Mouse (Mus musculus) left cerebral cortex, postnatal 25 days (tissue): ENCODE measurements around the gene Tspan31. TPM values are rescaled to one million over a fixed set of nuclear protein-coding genes. Genes with fewer than 3 reads are reported as not detected.

ENCODE experiments used
- DNase-seq, 2 experiments: peaks; one replicate each; pipeline ENCODE4 v3.0.0; 2022; ENCODE audit warnings: low spot score in 2 of 2, mixed read lengths in 1 of 2
- intact Hi-C: fragments of 180-260 bp; cut with DNase I; formaldehyde crosslinking; loops from one replicate; pipeline ENCODE4 v1.15.1; 2025
- total RNA-seq, 2 experiments: library from RNA; stranded (reverse); gene quantifications; 2 replicates each; pipeline ENCODE4 v1.2.3; 2021

Gene Tspan31
- total RNA-seq: 10 to 100 TPM; 65.5 to 71.5 TPM

DNA sequence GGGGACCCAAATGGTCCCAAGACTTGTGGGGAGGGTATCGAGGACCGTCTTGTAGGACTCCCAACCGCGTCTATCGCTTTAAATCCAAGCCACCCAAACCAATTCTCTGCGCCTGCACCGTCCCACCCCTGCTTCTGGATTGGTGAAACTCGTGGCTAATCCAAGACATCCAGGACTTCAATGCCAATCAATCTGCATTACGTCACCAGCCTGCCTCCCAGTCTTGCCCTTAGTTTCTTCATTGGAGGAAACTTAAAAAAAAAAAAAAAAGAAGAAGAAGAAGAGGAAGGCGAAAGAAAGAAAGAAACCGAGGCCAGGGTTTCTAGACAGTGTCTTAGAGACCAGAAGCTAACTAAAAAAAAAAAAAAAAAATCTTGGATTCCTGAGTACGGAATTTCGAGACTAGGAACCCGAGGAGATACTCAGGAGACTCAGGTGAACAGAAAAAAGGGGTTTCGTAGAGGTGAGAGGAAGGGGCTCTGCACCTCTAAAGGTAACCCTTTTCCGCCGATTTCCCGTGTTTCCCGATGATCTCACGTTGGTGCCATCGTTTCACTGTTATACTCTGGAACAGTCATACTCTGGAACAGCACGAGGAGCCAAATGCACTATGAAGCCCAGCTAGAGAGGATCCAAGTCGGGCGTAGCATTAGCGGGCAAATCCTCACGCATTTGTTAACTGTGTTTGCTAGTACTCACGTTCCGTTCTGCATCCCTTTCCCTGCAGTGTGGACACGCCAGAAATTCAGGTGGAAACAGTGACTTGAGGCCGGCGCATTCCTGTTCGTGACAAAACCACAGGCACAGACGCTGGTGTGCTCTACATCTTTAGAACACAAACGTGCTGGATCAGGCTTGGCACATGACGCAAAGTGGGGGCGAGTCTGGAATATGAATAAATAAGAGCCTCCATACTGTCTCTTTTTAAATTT lies at the start of gene Tspan31:
Gene Tspan31 (minus strand): TSS at position 75 of the 932 bp plus-strand sequence.
- intact Hi-C loops: no loop called here
- DNase-seq: peak; percentile 92 to 99

DNA sequence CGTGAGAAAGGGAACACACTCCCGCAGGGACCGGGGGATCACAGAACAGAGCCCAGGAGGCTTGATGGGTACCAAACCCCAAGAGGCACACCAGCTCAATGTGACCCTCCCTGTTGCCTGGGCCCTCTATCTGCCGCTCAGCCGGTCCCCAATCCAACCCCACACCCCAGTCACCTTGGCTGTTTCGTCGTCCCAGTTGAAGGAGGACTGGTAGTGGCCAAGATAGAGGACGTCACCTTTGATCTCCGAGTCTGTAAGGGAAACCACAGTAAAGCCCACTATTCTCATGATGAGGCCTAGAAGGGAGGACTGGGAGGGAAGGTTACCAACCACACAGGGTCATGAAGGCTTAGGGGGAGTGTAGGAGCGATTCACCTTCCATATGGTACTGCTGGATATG lies 49.2 kb upstream of the Tspan31 start:
- no peak for DNase-seq
- intact Hi-C loops: no loop called here

DNA sequence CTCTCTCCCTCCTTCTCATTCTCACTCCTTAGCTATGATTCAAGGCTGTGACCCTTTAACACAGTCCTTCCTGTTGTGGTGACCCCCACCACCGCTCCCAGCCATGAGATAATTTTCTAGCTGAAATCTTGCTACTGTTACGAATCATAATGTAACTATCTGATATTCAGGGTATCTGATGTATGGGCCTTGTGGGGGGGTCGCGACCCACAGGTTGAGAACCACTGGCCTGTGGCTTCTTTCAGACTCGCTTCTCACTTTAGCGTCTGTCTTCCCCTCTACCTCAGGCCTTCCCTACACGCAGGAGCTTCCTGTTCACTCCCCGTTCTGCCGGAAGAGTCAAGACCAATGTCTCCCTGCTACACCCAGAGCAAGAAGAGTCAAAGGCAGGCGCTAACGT lies 48.4 kb upstream of the Tspan31 start:
- no peak for DNase-seq
- intact Hi-C loops: no loop called here

DNA sequence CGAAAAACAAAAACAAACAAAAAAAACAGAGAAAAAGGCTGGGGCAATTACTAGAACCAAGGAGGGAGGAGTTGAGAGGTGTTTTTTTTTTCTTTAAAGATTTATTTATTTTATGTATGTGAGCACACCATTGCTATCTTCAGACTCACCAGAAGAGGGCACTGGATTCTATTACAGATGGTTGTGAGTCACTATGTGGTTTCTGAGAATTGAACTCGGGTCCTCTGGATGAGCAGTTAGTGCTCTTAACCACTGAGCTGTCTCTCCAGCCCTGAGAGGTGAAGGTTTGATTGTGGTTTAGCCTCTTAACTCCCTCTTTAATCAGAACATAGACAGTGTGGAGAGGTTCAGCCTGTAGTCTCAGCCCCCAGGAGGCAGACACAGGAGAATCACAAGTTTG lies 45.0 kb upstream of the Tspan31 start:
- intact Hi-C loops: no loop called here

DNA sequence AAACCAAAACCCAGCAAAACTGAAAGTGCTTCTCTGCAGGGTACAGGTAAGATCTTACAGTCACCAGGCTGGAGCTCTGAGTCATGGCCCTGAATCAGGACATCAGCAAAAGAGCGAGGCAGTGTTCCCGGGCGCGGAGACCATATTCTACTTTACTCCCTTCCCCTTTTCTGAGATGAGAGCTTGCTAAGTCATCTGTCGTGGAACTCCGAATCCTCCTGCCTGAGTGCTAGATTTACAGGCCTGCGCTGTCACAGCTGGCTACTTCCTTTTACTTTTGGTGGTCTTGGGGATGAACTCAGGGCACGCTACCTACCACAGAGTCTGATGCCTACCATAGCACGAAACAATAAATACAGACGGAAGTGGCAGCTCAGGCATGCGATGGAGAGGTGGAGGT lies 44.3 kb upstream of the Tspan31 start:
- intact Hi-C loops: no loop called here
- no peak for DNase-seq

More for the DNA sequence above, 45.0 kb upstream of the Tspan31 start:
- DNase-seq: no peak

DNA sequence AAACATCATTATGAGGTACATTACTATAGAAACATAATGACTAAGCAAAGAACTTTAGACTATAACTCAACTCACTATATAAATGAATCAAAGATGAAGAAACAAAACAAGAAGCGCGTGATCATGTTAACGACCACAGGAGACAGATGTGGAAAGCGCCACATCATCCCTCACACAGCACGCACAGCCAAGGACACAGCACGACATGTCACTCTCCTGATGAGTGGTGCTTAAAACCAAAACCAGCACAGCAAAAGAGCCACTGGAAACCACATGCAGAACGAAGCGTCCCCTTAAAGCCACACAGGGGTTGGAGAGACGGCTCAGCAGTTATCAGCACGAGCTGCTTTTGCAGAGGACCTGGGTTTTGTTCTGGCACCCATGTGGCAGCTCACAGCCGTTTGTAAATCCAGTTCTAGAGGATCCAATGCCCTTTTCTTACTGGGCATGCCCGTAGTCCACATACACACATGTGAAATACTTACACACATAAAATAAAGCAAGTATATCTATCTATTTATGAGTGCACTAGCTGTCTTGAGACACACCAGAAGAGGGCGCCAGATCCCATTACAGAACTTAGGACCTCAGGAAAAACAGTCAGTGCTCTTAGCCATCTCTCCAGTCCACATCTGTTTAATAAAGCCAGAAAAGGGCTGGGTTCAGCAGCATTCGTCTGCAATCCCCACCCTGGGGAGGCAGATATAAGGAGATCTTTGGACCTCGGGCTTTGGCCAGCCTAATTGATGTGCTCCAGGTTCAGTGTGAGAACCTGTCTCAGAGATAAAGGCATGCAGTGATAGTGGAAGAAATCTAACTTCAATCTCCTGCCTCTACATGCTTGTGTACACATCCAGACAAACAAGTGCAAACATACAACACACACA lies 41.2 kb upstream of the Tspan31 start:
- no peak for DNase-seq
- intact Hi-C loops: no loop called here

DNA sequence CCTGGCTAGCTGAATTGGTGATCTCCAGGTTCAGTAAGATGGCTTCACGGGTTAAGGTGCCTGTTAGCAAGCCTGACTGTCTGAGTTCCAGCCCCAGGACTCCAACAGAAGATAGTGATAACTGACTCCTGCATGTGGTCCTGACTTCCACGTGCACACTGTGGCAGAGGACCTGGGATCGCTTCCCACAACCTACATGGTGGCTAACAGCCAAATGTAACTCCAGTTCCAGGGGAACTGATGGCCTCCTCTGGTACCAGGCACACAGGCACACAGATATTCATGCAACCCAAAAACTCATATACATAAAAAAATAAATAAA lies 38.2 kb upstream of the Tspan31 start:
- no peak for DNase-seq
- intact Hi-C loops: no loop called here

DNA sequence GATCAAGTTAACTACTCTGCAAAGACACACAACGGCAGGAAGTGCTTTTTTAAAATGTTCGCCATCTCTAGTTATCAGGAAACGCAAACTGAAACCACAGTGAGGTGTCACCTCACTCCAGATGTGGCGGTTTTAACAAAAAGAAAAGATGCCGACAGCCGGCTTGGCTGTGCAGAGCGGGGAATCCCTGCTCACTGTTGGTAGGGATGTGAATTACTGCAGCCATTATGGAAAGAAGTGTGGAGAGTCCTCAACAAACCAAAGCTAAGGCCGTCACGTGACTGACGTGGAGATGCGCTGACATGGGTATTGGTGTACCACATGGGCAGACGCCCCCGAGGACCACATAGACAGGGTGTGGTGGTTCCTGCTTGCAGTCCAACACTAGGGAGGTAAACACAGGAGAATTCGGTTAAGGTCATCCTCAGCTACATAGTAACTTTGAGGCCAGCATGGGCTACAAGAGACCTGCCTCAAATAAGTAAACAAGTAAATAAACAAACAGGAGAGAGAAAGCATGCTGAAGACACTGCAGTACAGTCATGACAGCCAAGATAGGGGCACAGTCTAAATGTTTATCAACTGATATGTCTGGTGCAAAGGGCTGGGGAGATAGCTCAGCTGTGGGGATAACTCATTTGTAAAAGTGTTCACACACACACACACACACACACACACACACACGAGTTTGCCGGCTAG lies 37.6 kb upstream of the Tspan31 start:
- DNase-seq: no peak
- intact Hi-C loops: no loop called here

DNA sequence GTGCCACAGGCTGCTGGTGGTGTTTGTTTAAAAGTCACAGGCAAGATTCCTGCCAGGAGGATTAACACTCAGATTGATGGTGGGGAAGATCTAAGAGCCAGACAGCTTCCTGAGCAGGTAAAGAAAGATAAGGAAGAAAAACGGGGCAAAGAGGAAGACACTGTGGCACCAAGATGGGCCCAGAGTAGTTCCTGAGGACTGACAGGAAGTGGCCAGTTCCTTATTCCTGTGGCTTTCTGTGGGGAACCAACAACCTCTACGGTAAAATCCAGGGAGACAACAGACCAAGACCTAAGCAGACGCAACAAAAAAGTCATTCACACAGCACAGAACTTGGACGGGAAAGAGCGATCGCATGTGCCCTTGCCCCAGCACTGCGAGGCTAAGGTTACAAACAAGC lies 33.6 kb upstream of the Tspan31 start:
- no peak for DNase-seq
- intact Hi-C loops: no loop called here

DNA sequence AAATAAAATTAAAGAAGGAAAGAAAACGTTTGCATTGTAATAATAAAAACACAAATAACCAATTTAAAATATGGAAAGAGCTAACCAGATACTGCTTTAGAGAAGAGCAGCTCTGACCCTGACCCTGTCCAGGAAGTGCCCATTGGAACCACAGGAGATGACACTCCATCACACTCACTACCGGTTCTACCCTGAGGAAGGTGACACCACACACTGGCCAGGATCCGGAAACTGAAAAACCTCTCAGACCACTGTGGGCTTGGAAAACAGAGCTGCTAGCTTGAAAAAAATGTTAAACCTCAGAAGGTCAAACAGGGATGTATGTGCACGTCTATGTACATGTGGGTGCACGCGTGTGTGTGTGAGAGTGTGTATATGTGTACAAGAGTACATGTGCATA lies 31.1 kb upstream of the Tspan31 start:
- intact Hi-C loops: no loop called here
- DNase-seq: no peak

DNA sequence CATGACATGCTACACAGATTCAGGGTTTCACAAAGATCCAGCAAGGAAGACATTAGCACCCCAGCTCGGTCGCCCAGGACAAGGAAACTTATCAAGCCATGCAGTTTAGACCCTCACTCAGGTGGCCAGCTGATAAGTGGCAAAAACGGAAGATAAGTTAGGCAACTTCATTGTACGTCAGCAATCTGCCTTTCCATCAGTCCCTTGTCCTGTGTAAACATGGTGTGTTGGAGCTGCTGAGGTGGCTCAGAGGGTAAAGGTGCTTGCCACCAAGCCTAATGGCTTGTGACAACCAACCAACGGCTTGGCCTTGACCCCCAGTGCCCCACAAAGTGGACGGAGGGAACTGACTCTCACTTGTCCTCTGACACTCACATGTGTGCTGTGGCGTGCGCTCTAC lies 30.4 kb upstream of the Tspan31 start:
- DNase-seq: no peak
- intact Hi-C loops: no loop called here

DNA sequence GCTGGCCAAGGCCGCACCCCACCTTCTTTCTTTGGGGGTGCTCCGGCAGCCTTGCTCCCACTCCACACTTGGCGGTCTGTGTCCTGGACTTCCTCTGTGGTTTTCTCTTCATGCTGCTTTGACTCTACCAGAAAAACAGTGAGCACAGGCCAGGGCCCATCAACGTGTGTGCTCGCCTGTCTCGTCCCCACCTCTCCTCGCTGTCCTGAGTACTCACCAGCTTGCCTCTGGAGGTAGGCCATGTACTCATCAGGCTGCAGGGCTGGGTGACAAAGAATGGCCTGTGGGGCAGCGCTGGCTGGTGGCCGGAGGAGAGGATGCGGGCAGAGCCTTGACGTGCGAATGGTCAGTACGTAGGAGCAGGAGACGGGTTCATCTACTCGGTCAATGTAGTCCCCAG lies 29.8 kb upstream of the Tspan31 start:
- intact Hi-C loops: no loop called here
- DNase-seq: no peak

DNA sequence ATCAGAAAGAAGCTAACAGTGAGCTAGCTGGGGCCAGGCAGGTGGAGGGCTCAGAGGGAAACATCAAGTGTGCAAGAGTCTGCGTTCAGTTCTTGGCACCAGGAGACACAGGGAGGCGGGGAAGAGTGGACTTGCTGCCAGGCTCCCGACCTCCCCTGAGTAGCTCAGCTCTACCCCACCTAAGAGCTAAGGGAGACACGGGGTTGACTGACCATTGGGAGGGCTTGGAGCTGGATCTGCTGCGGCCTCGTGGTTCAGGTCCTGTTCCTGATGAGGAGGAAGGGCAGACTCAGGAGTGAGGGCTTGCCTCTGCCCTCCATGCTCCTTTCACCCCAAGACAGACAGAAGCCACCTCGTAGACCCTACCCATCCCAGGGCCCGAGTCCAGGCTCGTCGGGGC lies 29.1 kb upstream of the Tspan31 start:
- intact Hi-C loops: no loop called here
- no peak for DNase-seq

DNA sequence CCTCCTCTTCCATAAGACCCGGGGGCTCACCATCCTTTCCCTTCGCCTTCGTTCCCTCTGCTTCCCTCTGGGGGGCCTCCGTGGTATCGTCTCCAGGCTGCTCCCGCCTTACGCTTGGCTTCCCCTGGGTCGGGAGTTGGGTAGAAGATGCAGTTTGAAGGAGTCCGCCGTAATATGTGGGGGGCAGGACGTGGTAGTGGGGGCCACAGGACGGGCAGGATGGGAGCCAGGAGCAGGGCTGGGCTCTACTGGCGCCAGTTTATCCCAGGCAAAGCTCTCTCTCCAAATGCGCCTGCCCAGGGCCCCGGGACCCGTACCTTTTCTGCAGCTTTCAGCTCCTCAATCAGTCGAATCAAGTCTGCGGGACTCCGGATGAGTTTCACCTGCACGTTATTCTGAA lies 28.4 kb upstream of the Tspan31 start:
- no peak for DNase-seq
- intact Hi-C loops: no loop called here

DNA sequence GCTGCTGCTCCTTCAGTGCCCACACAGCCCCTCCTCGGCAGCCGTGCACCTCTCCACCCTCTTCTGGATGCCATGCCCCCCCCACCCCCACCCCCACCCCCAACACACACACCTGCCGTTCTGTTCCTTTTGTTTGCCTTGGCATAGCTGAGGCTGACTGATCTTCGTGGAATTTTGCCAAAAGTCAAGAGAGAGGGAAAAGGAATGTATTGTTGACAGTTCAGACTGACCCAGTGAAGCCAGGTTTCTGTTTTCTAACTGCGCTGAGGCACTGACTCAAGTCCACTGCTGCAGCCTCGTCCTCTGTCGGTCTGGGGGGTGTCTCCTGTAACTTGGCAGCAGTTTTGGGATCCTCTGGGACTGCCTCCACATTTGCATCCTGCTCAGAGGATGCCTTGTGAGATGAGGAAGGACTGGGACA lies 24.3 kb upstream of the Tspan31 start:
- DNase-seq: peak in 1 of 2 experiments; percentile 65
- intact Hi-C loops: no loop called here

DNA sequence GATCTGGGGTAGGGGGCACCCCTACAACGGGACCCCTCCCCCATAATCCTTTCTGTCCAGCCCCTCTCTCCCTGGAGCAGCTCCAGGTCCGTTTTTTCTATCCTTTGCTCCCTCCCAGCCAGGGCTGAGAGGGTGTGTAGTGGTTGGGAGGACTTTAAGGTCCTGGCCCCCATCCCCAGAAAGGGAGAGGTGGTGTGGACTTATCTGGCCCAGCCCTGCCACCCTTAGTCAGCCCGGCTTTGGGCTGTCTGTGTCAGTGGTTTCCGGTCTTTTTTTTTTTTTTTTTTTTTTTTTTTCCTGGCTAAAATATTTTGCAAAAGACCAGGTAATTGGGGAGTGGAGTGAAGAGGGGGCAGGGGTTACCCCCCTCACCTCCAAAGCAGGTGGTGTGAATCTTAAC lies 22.7 kb upstream of the Tspan31 start:
- no peak for DNase-seq
- intact Hi-C loops: no loop called here

DNA sequence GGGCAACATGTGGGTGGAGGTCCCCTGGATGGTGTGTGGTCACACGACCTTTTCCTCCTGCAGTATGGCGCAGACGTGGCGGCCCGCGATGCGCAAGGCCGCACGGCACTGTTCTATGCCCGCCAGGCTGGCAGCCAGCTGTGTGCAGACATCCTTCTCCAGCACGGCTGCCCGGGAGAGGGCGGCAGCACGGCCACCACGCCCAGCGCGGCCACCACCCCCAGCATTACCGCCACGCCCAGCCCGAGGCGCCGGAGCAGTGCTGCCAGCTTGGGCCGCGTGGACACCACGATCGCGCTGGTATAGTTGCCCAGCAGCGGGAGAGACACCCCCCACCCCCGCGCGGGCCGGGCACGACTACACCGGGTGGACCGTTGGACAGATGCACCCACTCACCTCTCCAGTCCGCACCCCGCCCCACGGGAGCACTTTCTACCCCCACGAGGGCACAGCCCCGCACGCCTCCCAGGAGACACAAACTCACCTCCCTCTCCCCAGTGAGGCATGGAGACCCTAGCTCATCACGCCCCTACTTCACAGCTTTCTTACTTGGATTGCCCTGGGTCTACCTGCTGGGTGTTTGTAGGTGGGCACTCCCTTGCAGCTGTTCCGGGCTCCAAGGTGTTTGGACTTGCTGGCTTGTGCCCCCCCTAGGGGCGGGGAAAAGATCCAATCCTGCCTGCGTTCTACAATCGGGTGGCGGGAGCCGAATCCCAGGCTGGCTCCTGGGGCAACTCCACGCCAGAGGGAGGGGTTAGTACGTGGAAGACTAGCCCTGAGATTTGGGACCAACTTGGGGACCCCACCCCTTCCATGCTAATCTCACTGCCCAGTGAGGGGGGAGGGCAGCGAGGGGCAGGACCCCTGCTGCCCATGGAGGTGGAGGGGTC lies 21.7 kb upstream of the Tspan31 start:
- no peak for DNase-seq
- intact Hi-C loops: loop anchor here (1.0 kb wide), 1 partner anchor 11 kb away; no protein-coding TSS in a partner anchor

DNA sequence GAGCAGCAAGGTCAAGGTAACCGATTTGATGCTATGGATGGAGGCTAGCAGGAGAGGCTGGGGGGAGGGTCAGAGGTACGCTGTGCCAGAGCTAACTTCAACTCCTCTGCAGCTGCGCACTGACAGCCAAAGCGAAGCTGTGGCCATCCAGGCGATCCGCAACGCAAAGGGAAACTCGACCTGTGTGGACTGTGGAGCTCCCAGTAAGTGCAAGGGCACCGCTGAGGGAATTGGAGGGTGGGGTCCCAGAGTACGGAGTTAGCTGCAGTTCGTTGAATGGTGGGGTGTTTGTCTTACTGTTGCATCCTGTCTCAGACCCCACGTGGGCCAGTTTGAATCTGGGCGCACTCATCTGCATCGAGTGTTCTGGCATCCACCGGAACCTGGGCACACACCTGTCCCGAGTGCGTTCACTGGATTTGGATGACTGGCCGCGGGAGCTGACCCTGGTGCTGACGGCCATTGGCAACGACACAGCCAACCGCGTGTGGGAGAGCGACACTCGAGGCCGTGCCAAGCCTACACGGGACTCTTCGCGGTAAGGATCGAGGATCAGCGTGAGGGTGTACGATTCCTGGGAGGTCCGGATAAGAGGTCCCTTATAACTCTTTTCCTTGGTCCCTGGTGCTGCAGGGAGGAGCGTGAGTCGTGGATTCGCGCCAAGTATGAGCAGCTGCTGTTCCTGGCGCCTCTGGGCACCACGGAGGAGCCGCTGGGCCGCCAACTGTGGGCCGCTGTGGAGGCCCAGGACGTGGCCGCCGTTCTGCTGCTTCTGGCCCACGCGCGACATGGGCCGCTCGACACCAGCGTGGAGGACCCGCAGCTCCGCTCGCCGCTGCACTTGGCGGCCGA lies 20.7 kb upstream of the Tspan31 start:
- intact Hi-C loops: loop anchor here (1.0 kb wide), 1 partner anchor 10 kb away; no protein-coding TSS in a partner anchor
- peak in 1 of 2 experiments; percentile 66 for DNase-seq
